In the genomic region with DNA sequence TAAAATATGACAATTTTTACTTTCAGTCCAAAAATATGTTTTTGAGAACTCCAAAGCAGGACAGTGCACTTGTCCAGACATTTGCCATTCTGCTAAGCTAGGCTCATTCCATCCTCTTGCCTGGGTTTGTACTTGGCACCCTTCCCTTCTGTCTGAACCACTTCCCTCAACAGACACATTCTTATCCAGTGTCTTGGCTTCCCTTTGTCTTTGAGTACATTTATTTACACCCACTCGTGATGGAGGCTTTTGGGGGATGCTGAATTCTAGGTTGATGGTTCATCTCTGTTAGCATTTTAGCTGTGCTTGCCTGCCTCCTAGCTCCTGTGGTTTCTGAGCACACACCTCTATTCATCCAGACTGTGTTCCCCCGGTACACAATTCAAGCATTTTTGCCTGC, we compare ENCODE assay signal across 30 mouse cellular contexts. TPM values are rescaled to one million over a fixed set of nuclear protein-coding genes. Genes with fewer than 3 reads are reported as not detected.
DNase-seq lines count a peak whose midpoint lies in the region; ATAC-seq and TF ChIP-seq lines count a peak whose summit lies in the region.
"Had no signal": no experiment of that assay in that cellular context is flagged by ENCODE, and none has a peak within 500 bp of the region (broad histone marks: within the 10 kb centered on the region; RNA-seq: fewer than 3 reads in every experiment).

No protein-coding gene starts in this region.

- no peaks in the 10 kb centered on the region for H3K9me3 ChIP-seq in forebrain, embryonic 16.5 days (ENCODE audit: control insufficient read depth, low read length)
- no peaks in the 10 kb centered on the region for H3K9me3 ChIP-seq in forebrain, embryonic 10.5 days
- no peaks in the 10 kb centered on the region for H3K9me3 ChIP-seq in lung, postnatal 0 days (ENCODE audit: low read length)
- H3K9me3 ChIP-seq: embryonic facial prominence, embryonic 12.5 days; embryonic facial prominence, embryonic 15.5 days; heart, embryonic 10.5 days; heart, embryonic 13.5 days had no signal

- H3K4me2 ChIP-seq in forebrain, embryonic 16.5 days (ENCODE audit: low read length), result no peak overlapping the region
- no peak overlapping the region for H3K4me2 ChIP-seq in lung, postnatal 0 days (replicated peaks; ENCODE audit: low read depth, low read length)
- H3K4me2 ChIP-seq: embryonic facial prominence, embryonic 12.5 days; embryonic facial prominence, embryonic 15.5 days; heart, embryonic 13.5 days; hindbrain, embryonic 14.5 days had no signal

- TF ChIP-seq POLR2A in embryonic fibroblast, embryonic 13.5 days (IDR thresholded peaks at IDR 0.05; ENCODE audit: low read depth, low read length), result no peak

- WGBS in forebrain, embryonic 16.5 days, result 56% methylated on average over 2 of the region's 2 CpGs
- WGBS in forebrain, embryonic 10.5 days, result 78% methylated on average over 2 of the region's 2 CpGs
- 47% methylated on average over 2 of the region's 2 CpGs for WGBS in lung, postnatal 0 days

- H3K9ac ChIP-seq in forebrain, embryonic 16.5 days (replicated peaks; ENCODE audit: low read depth, low read length), result no peak overlapping the region
- no peak overlapping the region for H3K9ac ChIP-seq in lung, postnatal 0 days (replicated peaks; ENCODE audit: low read depth)
- H3K9ac ChIP-seq: embryonic facial prominence, embryonic 12.5 days; embryonic facial prominence, embryonic 15.5 days; heart, embryonic 13.5 days; hindbrain, embryonic 14.5 days had no signal

- no peak for ATAC-seq in forebrain, embryonic 16.5 days
- no peak for ATAC-seq in lung, postnatal 0 days
- ATAC-seq: activated CD4-positive, CD25-positive, alpha-beta regulatory T cell, adult 4 months; CD4-positive, CD25-positive, alpha-beta regulatory T cell, adult 4 months; hindbrain, postnatal 0 days; inflammation-experienced regulatory T-cells, adult 6 months; intestine, embryonic 16.5 days had no signal

- no peak overlapping the region for H3K4me3 ChIP-seq in forebrain, embryonic 16.5 days (replicated peaks; ENCODE audit: low read length)
- no peak overlapping the region for H3K4me3 ChIP-seq in forebrain, embryonic 10.5 days
- H3K4me3 ChIP-seq in lung, postnatal 0 days (ENCODE audit: low read depth, low read length), result no peak overlapping the region
- no peak overlapping the region for H3K4me3 ChIP-seq in embryonic fibroblast, embryonic 13.5 days (ENCODE audit: insufficient read depth, low read length)
- H3K4me3 ChIP-seq: embryonic facial prominence, embryonic 12.5 days; embryonic facial prominence, embryonic 15.5 days; erythroblast, embryonic 14.5 days; heart, adult 2 months; heart, embryonic 10.5 days; heart, embryonic 13.5 days had no signal

- no peak for TF ChIP-seq CTCF in lung, postnatal 0 days (IDR thresholded peaks at IDR 0.05)
- no peak for TF ChIP-seq CTCF in embryonic fibroblast, embryonic 13.5 days (IDR thresholded peaks at IDR 0.05; ENCODE audit: borderline replicate concordance, insufficient read depth, low read length)

- H3K27me3 ChIP-seq in forebrain, embryonic 16.5 days (replicated peaks; ENCODE audit: control insufficient read depth, insufficient read depth, low read length), result no peaks in the 10 kb centered on the region
- no peaks in the 10 kb centered on the region for H3K27me3 ChIP-seq in forebrain, embryonic 10.5 days (ENCODE audit: poor library complexity, severe bottlenecking)
- H3K27me3 ChIP-seq in lung, postnatal 0 days (replicated peaks; ENCODE audit: insufficient read depth, low read length), result no peaks in the 10 kb centered on the region
- H3K27me3 ChIP-seq: embryonic facial prominence, embryonic 12.5 days; embryonic facial prominence, embryonic 15.5 days; heart, embryonic 13.5 days had no signal

- no peak for DNase-seq in forebrain, embryonic 10.5 days (ENCODE audit: extremely low spot score, low spot score)
- peak; percentile 26 for DNase-seq in lung, postnatal 10 days
- DNase-seq in lung, postnatal 0 days (ENCODE audit: low spot score), result no peak
- peak; percentile 55 for DNase-seq in brain, adult 2 months (ENCODE audit: low read depth, low spot score)
- no peak for DNase-seq in kidney, postnatal 36 days
- no peak for DNase-seq in right cerebral cortex, postnatal 25 days
- DNase-seq: adrenal gland, adult 8-10 months; adrenal gland, postnatal 25 days; cerebellum, adult 18-20 months; cerebellum, adult 9-10 months; cerebellum, postnatal 14 days; gastrocnemius, postnatal 25 days; heart, adult 2 months; heart, postnatal 14 days; heart, postnatal 4 days had no signal

- 0 out of 2 replicates have a peak, but pooled peaks cover 2% of the 10 kb centered on the region for H3K4me1 ChIP-seq in forebrain, embryonic 16.5 days (replicated peaks; ENCODE audit: control insufficient read depth, insufficient read depth, low read length)
- H3K4me1 ChIP-seq in forebrain, embryonic 10.5 days, result no peaks in the 10 kb centered on the region
- no peaks in the 10 kb centered on the region for H3K4me1 ChIP-seq in lung, postnatal 0 days (ENCODE audit: insufficient read depth, low read depth, low read length)
- no peaks in the 10 kb centered on the region for H3K4me1 ChIP-seq in embryonic fibroblast, embryonic 13.5 days (ENCODE audit: control insufficient read depth, insufficient read depth, low read length)
- H3K4me1 ChIP-seq: embryonic facial prominence, embryonic 12.5 days; embryonic facial prominence, embryonic 15.5 days had no signal

- H3K36me3 ChIP-seq in forebrain, embryonic 16.5 days (ENCODE audit: control insufficient read depth, insufficient read depth), result no peaks in the 10 kb centered on the region
- H3K36me3 ChIP-seq in forebrain, embryonic 10.5 days (replicated peaks), result no peaks in the 10 kb centered on the region
- H3K36me3 ChIP-seq in lung, postnatal 0 days (ENCODE audit: insufficient read depth, low read length), result no peaks in the 10 kb centered on the region
- H3K36me3 ChIP-seq: embryonic facial prominence, embryonic 12.5 days; embryonic facial prominence, embryonic 15.5 days; heart, embryonic 10.5 days; heart, embryonic 13.5 days had no signal

- no peak for TF ChIP-seq EP300 in lung, postnatal 0 days (IDR thresholded peaks at IDR 0.05)

- H3K27ac ChIP-seq in forebrain, embryonic 16.5 days (ENCODE audit: low read length), result peak overlapping the region; percentile 39; the same call in 1 of the 2 replicates
- no peak overlapping the region for H3K27ac ChIP-seq in forebrain, embryonic 10.5 days
- no peak overlapping the region for H3K27ac ChIP-seq in lung, postnatal 0 days (ENCODE audit: low read length)
- peak overlapping the region; percentile 93 for H3K27ac ChIP-seq in embryonic fibroblast, embryonic 13.5 days (ENCODE audit: insufficient read depth, low read length)
- H3K27ac ChIP-seq: embryonic facial prominence, embryonic 12.5 days; embryonic facial prominence, embryonic 15.5 days; heart, adult 2 months; heart, embryonic 10.5 days; heart, embryonic 13.5 days; hindbrain, embryonic 14.5 days; hindbrain, postnatal 0 days had no signal

RNA-seq across cellular contexts. Expression of gene Kbtbd12, which starts 31.3 kb away (rescaled TPM):
- polyA plus RNA-seq in forebrain, embryonic 16.5 days (2015; fragmentation: Nextera tagmentation; extraction: Ambion mirVana), result 0.37 and 0.52 TPM in 2 replicates
- 0.22 and 0.25 TPM in 2 replicates for polyA plus RNA-seq in forebrain, embryonic 10.5 days (2016; fragmentation: Nextera tagmentation; extraction: Ambion mirVana)
- polyA plus RNA-seq in lung, postnatal 0 days (2015; fragmentation: Nextera tagmentation; extraction: Ambion mirVana), result 0.42 and 0.97 TPM in 2 replicates
- polyA plus RNA-seq in embryonic fibroblast, embryonic 13.5 days (2011; ENCODE audit: insufficient read length, low read depth, missing spikeins), result not detected in 2 replicates
- polyA plus RNA-seq: activated CD4-positive, CD25-positive, alpha-beta regulatory T cell, adult 4 months; CD4-positive, CD25-positive, alpha-beta regulatory T cell, adult 4 months; embryonic facial prominence, embryonic 12.5 days; erythroblast, embryonic 14.5 days; forebrain, embryonic 11.5 days; hindbrain, embryonic 11.5 days; inflammation-experienced regulatory T-cells, adult 6 months had no signal

Comparison
In these comparisons a context has a peak if more than half of its experiments do, and no peak if none do; other contexts are left out.
1. H3K27ac ChIP-seq: peak in forebrain, embryonic 16.5 days (single experiment) and embryonic fibroblast, embryonic 13.5 days (single experiment); none in forebrain, embryonic 10.5 days (single experiment) and lung, postnatal 0 days (single experiment).
2. DNase-seq: peak in lung, postnatal 10 days (single experiment) and brain, adult 2 months (single experiment); none in forebrain, embryonic 10.5 days (single experiment), lung, postnatal 0 days (single experiment), kidney, postnatal 36 days (0 of 2) and right cerebral cortex, postnatal 25 days (single experiment).